In the genomic region with DNA sequence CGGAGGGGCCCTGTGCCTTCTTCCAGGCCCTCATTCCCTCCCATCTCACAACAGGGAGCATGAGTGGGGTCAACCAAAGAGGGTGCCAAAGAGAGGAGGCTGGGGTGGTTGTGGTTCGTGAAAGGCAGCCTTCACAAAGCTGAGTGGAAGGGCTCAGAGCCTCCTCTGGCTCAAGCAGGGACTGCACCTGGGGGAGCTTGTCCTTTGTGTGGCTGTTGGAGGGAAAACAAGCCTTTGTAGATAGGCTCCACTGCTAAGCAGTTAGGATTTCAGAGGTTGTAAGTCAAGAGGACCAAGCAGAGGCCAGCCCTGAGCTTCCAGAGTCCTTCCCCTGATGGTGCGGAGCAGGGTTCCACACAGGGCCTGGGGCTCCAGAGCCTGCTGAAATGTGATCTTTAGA, we compare ENCODE assay signal across 10 mouse cellular contexts. TPM values are rescaled to one million over a fixed set of nuclear protein-coding genes. Genes with fewer than 3 reads are reported as not detected.
DNase-seq lines count a peak whose midpoint lies in the region; ATAC-seq and TF ChIP-seq lines count a peak whose summit lies in the region.
"Had no signal": no experiment of that assay in that cellular context is flagged by ENCODE, and none has a peak within 500 bp of the region (broad histone marks: within the 10 kb centered on the region; RNA-seq: fewer than 3 reads in every experiment).

No protein-coding gene starts in this region.

- intact Hi-C loops in gastrocnemius, postnatal 36 days (cut with DNase I) = no loop called here

- no peak overlapping the region for H3K27ac ChIP-seq in forebrain, embryonic 13.5 days
- no peak overlapping the region for H3K27ac ChIP-seq in forebrain, embryonic 14.5 days (ENCODE audit: low read depth, low read length)
- H3K27ac ChIP-seq in lung, embryonic 14.5 days (ENCODE audit: low read depth) = no peak overlapping the region; the same call in 1 of the 2 replicates
- H3K27ac ChIP-seq in embryonic facial prominence, embryonic 13.5 days = peak overlapping the region; percentile 58

- H3K9ac ChIP-seq in forebrain, embryonic 13.5 days = peak overlapping the region; percentile 27; the same call in 1 of the 2 replicates
- H3K9ac ChIP-seq in forebrain, embryonic 14.5 days (ENCODE audit: low read length) = no peak overlapping the region
- no peak overlapping the region for H3K9ac ChIP-seq in lung, embryonic 14.5 days
- no peak overlapping the region for H3K9ac ChIP-seq in embryonic facial prominence, embryonic 13.5 days

- DNase-seq in forebrain, embryonic 14.5 days (ENCODE audit: low spot score) = no peak
- DNase-seq in lung, embryonic 14.5 days = peak; percentile 38
- DNase-seq in lung, adult 18-20 months = no peak
- DNase-seq in thymus, adult 18-20 months = peak; percentile 27 to 38
- no peak for DNase-seq in layer of hippocampus, postnatal 25 days (ENCODE audit: extremely low spot score in 1 of 2, low spot score in 1 of 2)
- DNase-seq in gastrocnemius, postnatal 36 days = no peak
- DNase-seq: gastrocnemius, postnatal 14 days had no signal

- TF ChIP-seq CTCF in lung, embryonic 14.5 days (IDR thresholded peaks at IDR 0.05; ENCODE audit: low read depth) = peak; percentile 53

- no peak overlapping the region for H3K4me2 ChIP-seq in forebrain, embryonic 13.5 days
- H3K4me2 ChIP-seq in forebrain, embryonic 14.5 days (ENCODE audit: low read length) = no peak overlapping the region
- H3K4me2 ChIP-seq in lung, embryonic 14.5 days = no peak overlapping the region
- H3K4me2 ChIP-seq in embryonic facial prominence, embryonic 13.5 days = no peak overlapping the region

- no peak overlapping the region for H3K4me3 ChIP-seq in forebrain, embryonic 13.5 days
- no peak overlapping the region for H3K4me3 ChIP-seq in forebrain, embryonic 14.5 days (ENCODE audit: low read depth, low read length)
- H3K4me3 ChIP-seq in lung, embryonic 14.5 days (ENCODE audit: low read depth, low read length) = no peak overlapping the region
- H3K4me3 ChIP-seq in embryonic facial prominence, embryonic 13.5 days = no peak overlapping the region
- H3K4me3 ChIP-seq: myocyte had no signal

- 46% methylated on average over 3 of the region's 3 CpGs for WGBS in forebrain, embryonic 13.5 days
- WGBS in forebrain, embryonic 14.5 days = 52% methylated on average over 3 of the region's 3 CpGs
- 51% methylated on average over 3 of the region's 3 CpGs for WGBS in lung, embryonic 14.5 days
- WGBS in embryonic facial prominence, embryonic 13.5 days = 40% methylated on average over 3 of the region's 3 CpGs

- H3K4me1 ChIP-seq in forebrain, embryonic 13.5 days = peaks cover 9% of the 10 kb centered on the region; the same call in 1 of the 2 replicates
- no peaks in the 10 kb centered on the region for H3K4me1 ChIP-seq in forebrain, embryonic 14.5 days (ENCODE audit: control insufficient read depth, insufficient read depth, low read length)
- H3K4me1 ChIP-seq in lung, embryonic 14.5 days (ENCODE audit: insufficient read depth) = peaks cover 15% of the 10 kb centered on the region
- H3K4me1 ChIP-seq in embryonic facial prominence, embryonic 13.5 days = peaks cover 43% of the 10 kb centered on the region

- ATAC-seq in forebrain, embryonic 13.5 days = no peak
- ATAC-seq in forebrain, embryonic 14.5 days = no peak
- ATAC-seq in lung, embryonic 14.5 days (ENCODE audit: insufficient read depth) = no peak
- no peak for ATAC-seq in embryonic facial prominence, embryonic 13.5 days (ENCODE audit: insufficient number of reproducible peaks, insufficient read depth, low FRiP score, low TSS enrichment, low read depth)

- no peaks in the 10 kb centered on the region for H3K27me3 ChIP-seq in forebrain, embryonic 13.5 days
- H3K27me3 ChIP-seq in forebrain, embryonic 14.5 days (replicated peaks; ENCODE audit: control insufficient read depth, insufficient read depth, low read length) = no peaks in the 10 kb centered on the region
- H3K27me3 ChIP-seq in lung, embryonic 14.5 days (ENCODE audit: insufficient read depth, low read length) = no peaks in the 10 kb centered on the region
- no peaks in the 10 kb centered on the region for H3K27me3 ChIP-seq in embryonic facial prominence, embryonic 13.5 days

- H3K36me3 ChIP-seq in forebrain, embryonic 13.5 days (ENCODE audit: poor library complexity, severe bottlenecking) = peaks cover 47% of the 10 kb centered on the region
- peaks cover 35% of the 10 kb centered on the region for H3K36me3 ChIP-seq in forebrain, embryonic 14.5 days (ENCODE audit: control insufficient read depth, insufficient read depth, low read length)
- peaks cover 35% of the 10 kb centered on the region for H3K36me3 ChIP-seq in lung, embryonic 14.5 days (ENCODE audit: insufficient read depth)
- H3K36me3 ChIP-seq in embryonic facial prominence, embryonic 13.5 days = peaks cover 40% of the 10 kb centered on the region

- no peaks in the 10 kb centered on the region for H3K9me3 ChIP-seq in forebrain, embryonic 13.5 days (replicated peaks)
- H3K9me3 ChIP-seq in forebrain, embryonic 14.5 days (replicated peaks; ENCODE audit: control insufficient read depth, low read length) = no peaks in the 10 kb centered on the region
- no peaks in the 10 kb centered on the region for H3K9me3 ChIP-seq in lung, embryonic 14.5 days (ENCODE audit: low read depth, low read length)
- H3K9me3 ChIP-seq in embryonic facial prominence, embryonic 13.5 days = no peaks in the 10 kb centered on the region

RNA-seq across cellular contexts. Expression of gene Pi16, which starts 14.4 kb away (rescaled TPM):
- 1.5 and 1.7 TPM in 2 replicates for polyA plus RNA-seq in forebrain, embryonic 13.5 days (2015; fragmentation: Nextera tagmentation; extraction: Ambion mirVana)
- polyA plus RNA-seq in forebrain, embryonic 14.5 days (2014; fragmentation: Nextera tagmentation; extraction: Ambion mirVana) = 1.2 TPM in 2 replicates
- 0.14 TPM in 2 replicates for polyA plus RNA-seq in lung, embryonic 14.5 days (2014; fragmentation: Nextera tagmentation; extraction: Ambion mirVana)
- 0.23 and 0.27 TPM in 2 replicates for polyA plus RNA-seq in embryonic facial prominence, embryonic 13.5 days (2015; fragmentation: Nextera tagmentation; extraction: Ambion mirVana)
- 1 to 10 TPM in 1 of 2 experiments, under 1 TPM in 1; 0.98 to 1.5 TPM for total RNA-seq in layer of hippocampus, postnatal 25 days (2021)
- total RNA-seq in gastrocnemius, postnatal 36 days (2021) = 10 to 100 TPM; 16.1 to 29.8 TPM

RNA-seq across cellular contexts. Expression of gene BC004004, which starts 34.5 kb away (rescaled TPM):
- 78.7 and 83.5 TPM in 2 replicates for polyA plus RNA-seq in forebrain, embryonic 13.5 days (2015; fragmentation: Nextera tagmentation; extraction: Ambion mirVana)
- 116 and 123 TPM in 2 replicates for polyA plus RNA-seq in forebrain, embryonic 14.5 days (2014; fragmentation: Nextera tagmentation; extraction: Ambion mirVana)
- polyA plus RNA-seq in lung, embryonic 14.5 days (2014; fragmentation: Nextera tagmentation; extraction: Ambion mirVana) = 68.9 and 71.1 TPM in 2 replicates
- polyA plus RNA-seq in embryonic facial prominence, embryonic 13.5 days (2015; fragmentation: Nextera tagmentation; extraction: Ambion mirVana) = 66.7 and 71.3 TPM in 2 replicates
- total RNA-seq in layer of hippocampus, postnatal 25 days (2021) = 10 to 100 TPM; 96.8 to 96.9 TPM
- 100 to 1,000 TPM; 104 to 106 TPM for total RNA-seq in gastrocnemius, postnatal 36 days (2021)

RNA-seq across cellular contexts. Expression of gene Ppil1, which starts 39.1 kb away (rescaled TPM):
- polyA plus RNA-seq in forebrain, embryonic 13.5 days (2015; fragmentation: Nextera tagmentation; extraction: Ambion mirVana) = 151 and 157 TPM in 2 replicates
- 123 and 131 TPM in 2 replicates for polyA plus RNA-seq in forebrain, embryonic 14.5 days (2014; fragmentation: Nextera tagmentation; extraction: Ambion mirVana)
- 158 and 162 TPM in 2 replicates for polyA plus RNA-seq in lung, embryonic 14.5 days (2014; fragmentation: Nextera tagmentation; extraction: Ambion mirVana)
- polyA plus RNA-seq in embryonic facial prominence, embryonic 13.5 days (2015; fragmentation: Nextera tagmentation; extraction: Ambion mirVana) = 149 and 162 TPM in 2 replicates
- 10 to 100 TPM; 17.7 to 19.6 TPM for total RNA-seq in layer of hippocampus, postnatal 25 days (2021)
- 1 to 10 TPM; 5.9 to 6.0 TPM for total RNA-seq in gastrocnemius, postnatal 36 days (2021)

RNA-seq across cellular contexts. Expression of gene Mtch1, which starts 44.6 kb away (rescaled TPM):
- 378 and 381 TPM in 2 replicates for polyA plus RNA-seq in forebrain, embryonic 13.5 days (2015; fragmentation: Nextera tagmentation; extraction: Ambion mirVana)
- polyA plus RNA-seq in forebrain, embryonic 14.5 days (2014; fragmentation: Nextera tagmentation; extraction: Ambion mirVana) = 418 and 521 TPM in 2 replicates
- polyA plus RNA-seq in lung, embryonic 14.5 days (2014; fragmentation: Nextera tagmentation; extraction: Ambion mirVana) = 381 and 395 TPM in 2 replicates
- 284 and 299 TPM in 2 replicates for polyA plus RNA-seq in embryonic facial prominence, embryonic 13.5 days (2015; fragmentation: Nextera tagmentation; extraction: Ambion mirVana)
- total RNA-seq in layer of hippocampus, postnatal 25 days (2021) = 100 to 1,000 TPM; 556 to 630 TPM
- total RNA-seq in gastrocnemius, postnatal 36 days (2021) = 10 to 100 TPM; 85.9 to 95.0 TPM

RNA-seq across cellular contexts. Expression of gene Fgd2, which starts 57.6 kb away (rescaled TPM):
- 2.6 and 3.0 TPM in 2 replicates for polyA plus RNA-seq in forebrain, embryonic 13.5 days (2015; fragmentation: Nextera tagmentation; extraction: Ambion mirVana)
- polyA plus RNA-seq in forebrain, embryonic 14.5 days (2014; fragmentation: Nextera tagmentation; extraction: Ambion mirVana) = 3.4 and 6.1 TPM in 2 replicates
- polyA plus RNA-seq in lung, embryonic 14.5 days (2014; fragmentation: Nextera tagmentation; extraction: Ambion mirVana) = 15.7 and 19.2 TPM in 2 replicates
- polyA plus RNA-seq in embryonic facial prominence, embryonic 13.5 days (2015; fragmentation: Nextera tagmentation; extraction: Ambion mirVana) = 11.5 and 12.9 TPM in 2 replicates
- total RNA-seq in layer of hippocampus, postnatal 25 days (2021) = 1 to 10 TPM; 5.6 to 8.2 TPM
- total RNA-seq in gastrocnemius, postnatal 36 days (2021) = 1 to 10 TPM in 1 of 2 experiments, under 1 TPM in 1; 0.79 to 1.2 TPM

Comparison
In these comparisons a context has a peak if more than half of its experiments do, and no peak if none do; other contexts are left out.
1. DNase-seq: peak in lung, embryonic 14.5 days (single experiment) and thymus, adult 18-20 months (2 of 2); none in forebrain, embryonic 14.5 days (single experiment), lung, adult 18-20 months (0 of 2), layer of hippocampus, postnatal 25 days (0 of 2) and gastrocnemius, postnatal 36 days (0 of 2).